Mouse (Mus musculus) heart, adult 2 months (tissue): Measurements from ENCODE around the gene Scamp3.

Experiments used
- CTCF ChIP-seq: fragments of 200-600 bp; IDR thresholded peaks from 2 replicates; pipeline ENCODE4 v1.8.1; 2022; ENCODE audit warnings: antibody characterized with exemption, mild to moderate bottlenecking, moderate library complexity
- EP300 ChIP-seq: fragments of 200-500 bp; IDR thresholded peaks from 2 replicates; pipeline ENCODE4 v1.6.1; 2011; ENCODE audit warnings: low read depth, low read length, control low read depth; ENCODE audit not compliant: insufficient read depth
- POLR2A ChIP-seq: fragments of 200-500 bp; IDR thresholded peaks from 2 replicates; pipeline ENCODE4 v1.6.1; 2011; ENCODE audit warnings: mild to moderate bottlenecking, low read depth, low read length, control low read depth; ENCODE audit not compliant: insufficient read depth

GRCm38 (mm10) chr3:89218271-89218670 is 41.0 kb downstream of the Scamp3 start:
- TF ChIP-seq CTCF = no peak
- TF ChIP-seq POLR2A = no peak
- no peak for TF ChIP-seq EP300
